Mouse (Mus musculus) kidney, adult 9 months (tissue): Measurements from ENCODE around the gene D630003M21Rik.
A peak's percentile ranks its signal among the peaks of the same experiment; 100 is the strongest.

Source experiments
- DNase-seq: peaks from one replicate; pipeline ENCODE4 v3.0.0; 2022

D630003M21Rik gene

GRCm38 (mm10) chr2:158228670-158229502 is at the start of gene D630003M21Rik:
TSS of gene D630003M21Rik (minus strand) at chr2:158229222.
- peak; percentile 60 for DNase-seq

DNA sequence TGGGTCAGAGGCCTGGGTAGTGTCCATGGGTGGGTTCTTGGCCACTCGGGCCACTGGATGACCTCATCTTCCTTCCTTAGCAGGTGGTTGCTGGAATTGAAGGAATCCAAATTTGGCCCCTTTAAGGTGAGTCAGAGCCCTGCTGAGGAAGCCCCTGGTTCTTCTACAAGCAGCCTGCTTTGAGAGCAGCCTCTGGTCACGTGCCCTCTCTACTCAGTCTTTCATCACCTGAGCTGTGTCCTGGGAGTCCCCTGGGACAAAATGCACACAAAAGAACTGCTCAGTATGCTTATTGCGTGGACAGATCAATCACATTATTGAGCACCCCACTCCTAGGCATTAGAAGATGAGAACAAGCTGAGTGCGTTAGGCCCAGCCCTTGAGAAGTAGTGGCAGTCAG is 47.9 kb upstream of the D630003M21Rik start:
- no peak for DNase-seq

GRCm38 (mm10) chr2:158276451-158276850 is 47.4 kb upstream of the D630003M21Rik start:
- no peak for DNase-seq

GRCm38 (mm10) chr2:158275811-158276210 is 46.8 kb upstream of the D630003M21Rik start:
- no peak for DNase-seq

- DNase-seq = no peak
Measured at GRCm38 (mm10) chr2:158275349-158275748, 46.3 kb upstream of the D630003M21Rik start.

DNA sequence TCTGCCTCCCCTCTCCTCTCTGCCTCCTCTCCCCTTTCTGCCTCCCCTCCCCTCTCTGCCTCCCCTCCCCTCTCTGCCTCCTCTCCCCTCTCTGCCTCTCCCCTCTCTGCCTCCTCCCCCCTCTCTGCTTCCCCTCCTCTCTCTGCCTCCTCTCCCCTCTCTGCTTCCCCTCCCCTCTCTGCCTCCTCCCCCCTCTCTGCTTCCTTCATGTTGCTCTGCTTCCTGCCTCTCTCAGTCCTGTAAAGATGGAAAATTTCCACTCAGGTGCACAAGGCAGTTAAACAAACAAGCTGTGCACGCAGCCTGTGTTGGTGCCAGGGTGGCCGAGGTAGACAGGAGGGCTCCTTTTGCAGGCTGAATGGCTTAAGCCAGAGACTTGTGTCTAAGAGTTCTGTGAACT is 44.6 kb upstream of the D630003M21Rik start:
- DNase-seq = peak; percentile 26

GRCm38 (mm10) chr2:158270017-158270416 is 41.0 kb upstream of the D630003M21Rik start:
- DNase-seq = no peak

GRCm38 (mm10) chr2:158264877-158265276 is 35.9 kb upstream of the D630003M21Rik start:
- DNase-seq = no peak

DNA sequence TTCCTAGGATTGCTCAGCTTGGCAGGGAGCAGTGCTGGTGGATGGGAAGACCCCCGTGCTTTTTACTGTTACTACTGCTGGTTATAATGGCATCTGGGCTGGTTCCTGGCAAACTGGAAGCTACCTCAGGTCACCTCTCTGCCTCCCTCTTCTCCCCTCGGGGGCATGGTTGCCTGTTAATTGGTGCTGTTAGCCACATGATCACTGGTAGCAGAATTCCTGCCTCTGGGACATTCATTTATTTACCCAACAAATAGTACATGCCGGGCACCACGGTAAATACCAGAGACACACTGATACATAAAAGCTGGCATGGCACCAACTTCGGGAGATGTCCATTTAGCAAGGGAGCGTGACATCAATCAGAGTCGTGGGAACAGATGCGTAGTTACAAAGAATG is 30.5 kb upstream of the D630003M21Rik start:
- DNase-seq = no peak

GRCm38 (mm10) chr2:158258781-158259180 is 29.8 kb upstream of the D630003M21Rik start:
- DNase-seq = peak; percentile 75

DNA sequence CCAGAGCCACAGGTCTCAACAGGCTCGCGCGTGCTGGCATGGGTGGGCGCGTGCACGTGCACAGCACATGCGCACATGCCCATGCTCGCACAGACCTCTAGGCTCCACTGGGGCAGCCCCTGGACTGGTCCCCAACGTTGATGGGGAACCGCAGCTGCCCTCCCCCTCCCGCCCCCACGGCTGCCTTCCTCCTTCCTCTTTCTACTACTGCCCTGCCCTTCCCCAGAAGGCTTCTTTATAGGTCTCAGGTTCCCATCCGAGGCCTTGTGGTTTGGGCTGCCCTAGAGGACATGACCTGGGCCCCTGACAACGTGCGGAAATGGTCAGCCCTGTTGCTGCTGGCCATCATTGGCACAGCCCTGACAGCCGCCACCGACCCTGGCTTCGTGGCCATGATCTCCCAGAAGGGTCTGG is 29.0 kb upstream of the D630003M21Rik start, which contains the start of gene Bpi:
Gene Bpi, plus strand, starts transcription at position 90 of the 414 bp plus-strand sequence.
- DNase-seq = no peak

DNA sequence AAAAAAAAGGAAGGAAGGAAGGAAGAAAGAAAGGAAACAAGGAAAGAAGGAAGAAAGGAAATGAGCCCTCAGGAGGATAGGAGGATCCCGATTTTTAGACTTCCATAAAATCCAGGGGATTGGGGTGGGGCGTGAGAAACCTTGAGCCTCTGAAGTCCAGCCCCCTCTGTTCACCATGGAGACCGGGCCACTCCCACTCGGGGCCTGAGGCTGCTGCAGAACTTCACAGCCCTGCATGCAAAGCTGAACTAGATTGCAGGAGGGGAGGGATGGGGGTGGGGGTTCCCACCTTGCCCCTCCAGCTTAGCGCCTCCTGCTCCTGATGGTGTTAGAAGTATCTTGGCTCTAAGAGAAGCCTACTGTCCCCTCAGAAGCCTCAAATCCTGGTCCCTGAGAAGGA is 27.9 kb upstream of the D630003M21Rik start:
- no peak for DNase-seq

- DNase-seq = no peak
Measured at GRCm38 (mm10) chr2:158253806-158254205, 24.8 kb upstream of the D630003M21Rik start.

DNA sequence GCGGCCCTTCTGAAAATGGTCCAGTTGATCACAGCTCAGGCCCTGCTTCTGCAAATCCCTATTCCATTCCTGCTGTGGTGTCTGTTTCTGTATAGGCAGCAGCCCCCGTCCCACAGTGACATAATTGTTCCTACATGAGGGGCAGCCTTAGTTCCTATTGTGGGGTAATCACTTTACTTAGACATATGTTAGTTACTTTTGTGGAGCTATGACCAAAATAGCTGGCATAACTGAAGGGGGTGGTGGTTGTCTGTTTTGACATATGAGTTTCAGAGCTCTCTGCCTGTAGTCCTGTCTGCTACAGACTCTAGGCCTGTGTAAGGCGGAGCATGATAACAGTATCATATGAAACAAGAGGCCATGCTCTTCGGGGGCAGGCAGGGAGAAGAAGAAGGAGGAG is 21.5 kb upstream of the D630003M21Rik start:
- no peak for DNase-seq

- peak; percentile 36 for DNase-seq
Measured at GRCm38 (mm10) chr2:158248318-158248717, 19.3 kb upstream of the D630003M21Rik start.

DNA sequence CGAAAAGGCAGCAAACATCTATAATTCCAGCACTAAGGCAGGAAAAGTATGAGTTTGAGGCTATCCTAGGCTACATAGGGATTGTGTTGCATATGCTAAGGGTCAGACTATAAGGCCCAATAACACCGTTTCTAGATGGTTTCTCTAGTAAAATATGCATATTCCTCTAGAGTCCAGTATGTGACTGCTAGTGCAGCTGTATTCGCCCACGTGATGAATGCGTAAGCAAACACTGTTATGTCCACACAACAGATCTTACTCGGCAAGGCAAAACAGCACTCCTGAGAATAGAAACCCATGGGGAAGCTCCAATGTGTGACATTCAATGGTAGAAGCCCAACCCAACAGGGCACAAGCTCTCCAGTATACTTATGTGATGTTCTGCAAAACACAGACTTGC is 18.8 kb upstream of the D630003M21Rik start:
- DNase-seq = no peak

DNA sequence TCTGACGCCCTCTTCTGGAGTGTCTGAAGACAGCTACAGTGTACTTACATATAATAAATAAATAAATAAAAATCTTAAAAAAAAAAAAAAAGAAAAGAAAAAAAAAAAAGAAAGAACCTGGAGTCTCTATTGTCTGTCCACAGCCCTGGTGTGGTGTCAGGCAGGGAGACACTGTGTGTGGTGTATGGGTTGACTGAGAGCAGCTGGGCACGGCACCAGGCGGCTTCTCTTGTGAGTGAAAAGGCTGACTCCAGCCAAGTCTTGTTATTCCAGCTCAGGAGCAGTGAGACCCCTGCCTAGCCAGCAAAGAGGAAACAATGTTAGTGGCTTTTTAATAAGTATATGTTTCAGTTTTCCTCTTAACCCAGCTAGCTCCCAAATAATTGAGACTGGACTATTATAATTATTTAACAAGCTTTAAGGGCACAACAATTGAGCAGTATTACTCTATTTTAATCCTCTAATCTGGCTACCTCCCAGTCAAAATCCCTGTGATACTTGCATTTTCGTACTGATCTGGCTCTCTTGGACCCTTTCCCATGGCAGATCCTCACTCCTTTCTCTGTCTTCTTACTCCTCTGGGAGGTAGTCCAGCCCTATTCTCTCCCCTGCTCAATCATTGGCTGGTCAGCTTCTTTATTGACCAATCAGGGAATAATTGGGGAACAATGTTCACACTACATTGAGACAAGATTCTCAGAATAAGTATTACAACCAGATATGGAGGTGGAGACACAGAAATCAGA is 16.2 kb upstream of the D630003M21Rik start:
- DNase-seq = no peak

DNA sequence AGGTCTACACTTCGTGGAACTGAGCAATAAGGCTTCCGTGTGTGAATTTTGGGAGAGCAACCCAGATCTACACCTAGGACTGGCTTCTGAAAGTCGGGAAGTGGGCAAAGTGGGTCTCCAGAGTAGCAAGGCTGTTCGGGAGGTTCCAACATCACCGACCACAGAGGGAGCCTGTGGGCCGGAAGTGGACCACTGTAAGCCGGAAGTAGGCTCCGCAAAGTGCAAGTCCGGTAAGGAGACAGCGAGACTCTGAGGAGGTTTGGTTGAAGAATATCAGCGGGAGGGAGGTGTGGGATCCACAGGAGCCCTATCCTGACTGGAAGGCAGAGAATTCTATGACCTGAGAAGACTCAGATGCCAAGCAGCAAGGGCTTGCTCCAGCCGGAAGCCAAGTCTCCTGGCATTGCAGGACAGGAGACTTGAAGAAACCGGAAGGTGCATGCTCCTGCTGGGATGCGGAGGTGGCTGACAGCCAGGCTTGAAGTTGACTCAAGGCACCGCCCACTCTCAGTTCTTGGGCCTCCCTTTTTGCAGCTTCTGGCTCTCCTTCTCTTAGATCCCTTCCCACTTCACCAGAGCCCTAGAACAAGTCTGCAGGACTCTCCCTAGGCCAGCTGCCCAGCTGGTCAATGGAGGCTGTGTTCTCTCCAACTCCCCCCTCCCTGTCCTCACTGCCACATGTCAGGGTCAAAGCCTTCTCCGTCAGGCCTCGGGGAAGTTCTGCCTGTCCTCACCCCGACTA is 14.3 kb upstream of the D630003M21Rik start:
- no peak for DNase-seq

GRCm38 (mm10) chr2:158242170-158242896 is 13.3 kb upstream of the D630003M21Rik start:
- DNase-seq = no peak

DNA sequence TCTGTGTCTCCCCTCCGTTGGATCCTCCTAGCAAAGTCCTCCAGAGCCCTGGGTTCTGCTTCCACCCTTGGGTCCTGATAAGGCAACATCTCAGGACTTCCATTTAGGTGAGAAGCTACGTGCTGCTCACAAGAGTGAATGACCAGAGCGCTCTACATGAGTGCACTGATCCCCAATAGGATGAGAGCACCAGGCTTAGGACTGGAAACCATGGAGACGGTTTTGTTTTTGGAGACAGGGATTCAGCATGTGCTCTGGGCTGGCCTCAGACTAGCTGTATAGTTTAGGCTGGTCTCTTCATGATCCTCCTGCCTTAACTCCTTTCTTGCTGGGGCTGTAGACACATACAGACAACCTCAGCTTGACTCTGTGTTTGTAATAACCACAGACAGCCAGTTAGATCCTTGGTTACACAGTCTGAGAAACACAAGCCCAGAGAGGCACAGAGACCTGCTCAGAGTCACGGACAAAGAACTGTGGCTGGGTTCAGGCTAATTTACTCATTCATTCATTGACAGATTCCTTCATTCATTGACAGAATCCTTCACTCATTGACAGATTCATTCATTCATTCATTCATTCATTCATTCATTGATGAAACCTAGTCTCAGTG is 12.2 kb upstream of the D630003M21Rik start:
- DNase-seq = peak; percentile 34

- DNase-seq = no peak
Measured at GRCm38 (mm10) chr2:158238101-158238500, 9.1 kb upstream of the D630003M21Rik start.

- DNase-seq = no peak
Measured at GRCm38 (mm10) chr2:158236698-158237097, 7.7 kb upstream of the D630003M21Rik start.
